Mouse (Mus musculus): ENCODE results near the gene Ahcyl2.

GRCm38 (mm10) chr6:29815060-29815459 lies 47.2 kb downstream of the Ahcyl2 start:
- TF ChIP-seq CTCF (IDR thresholded peaks at IDR 0.05; ENCODE audit: low read depth, low read length) (no peak), EP300 (IDR thresholded peaks at IDR 0.05; ENCODE audit: insufficient read depth, low read depth, low read length) (no peak)

All from ES-Bruce4 (cell line).